Mouse (Mus musculus) E14TG2a.4 (cell line): Measurements from ENCODE around the gene Rap1gap2.

ENCODE experiments used
- CTCF ChIP-seq: conservative IDR thresholded peaks from 2 replicates; pipeline ENCODE4 v1.5.1; 2014; ENCODE audit warnings: low read length
- NANOG ChIP-seq: IDR thresholded peaks from 2 replicates; pipeline ENCODE4 v1.6.1; 2014; ENCODE audit warnings: borderline replicate concordance, low read length, mixed read lengths
- POU5F1 ChIP-seq: IDR thresholded peaks from 2 replicates; pipeline ENCODE4 v1.6.1; 2014; ENCODE audit warnings: low read length, borderline replicate concordance

GRCm38 (mm10) chr11:74445591-74445990, 165.1 kb downstream of the Rap1gap2 start:
- TF ChIP-seq CTCF (no peak), NANOG (no peak), POU5F1 (no peak)
